Mouse (Mus musculus): ENCODE measurements at regions not wholly inside any gene's neighbourhood (a gene's known extent, or its start where the extent isn't known, plus 50 kb on each side); places are given as distances from the start of the nearest gene placed in this dataset.
A peak's percentile ranks its signal among the peaks of the same experiment; 100 is the strongest.

DNA sequence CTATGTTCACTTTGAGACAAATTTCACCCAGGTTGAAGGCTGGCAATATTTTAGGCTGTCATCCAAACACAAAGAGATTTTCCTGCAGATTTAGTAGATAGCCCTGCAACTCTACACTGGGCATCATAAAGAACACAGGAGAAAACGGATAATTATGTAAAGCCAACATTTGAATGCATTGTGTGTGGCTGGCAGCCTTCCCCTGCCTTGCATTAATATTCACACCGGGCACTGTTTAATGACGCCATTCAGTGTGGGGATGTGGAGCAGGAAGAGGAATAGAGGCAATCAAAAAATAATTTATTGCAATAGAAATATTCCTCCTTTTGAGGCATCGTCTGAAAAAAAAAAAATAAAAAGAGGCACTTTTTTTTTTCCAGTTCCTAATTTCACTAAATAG, 105.7 kb downstream of the Samd5 start:
- Histone ChIP-seq H3K4me2 (no peak overlapping the region), H3K27ac (ENCODE audit: low read depth, low read length) (no peak overlapping the region), H3K27me3 (replicated peaks; ENCODE audit: control insufficient read depth, insufficient read depth, low read length) (no peaks in the 10 kb centered on the region), H3K4me1 (replicated peaks; ENCODE audit: control insufficient read depth, insufficient read depth, low read length) (no peaks in the 10 kb centered on the region), H3K9ac (ENCODE audit: low read depth, low read length) (no peak overlapping the region), H3K36me3 (ENCODE audit: control insufficient read depth, insufficient read depth, low read length) (no peaks in the 10 kb centered on the region), H3K4me3 (ENCODE audit: low read depth, low read length) (no peak overlapping the region), H3K9me3 (ENCODE audit: control insufficient read depth, low read length) (no peaks in the 10 kb centered on the region)
- WGBS, result 81% methylated on average over 4 of the region's 4 CpGs
- no peak for ATAC-seq (replicated peaks; ENCODE audit: low FRiP score)
- DNase-seq (ENCODE audit: low spot score), result no peak

DNA sequence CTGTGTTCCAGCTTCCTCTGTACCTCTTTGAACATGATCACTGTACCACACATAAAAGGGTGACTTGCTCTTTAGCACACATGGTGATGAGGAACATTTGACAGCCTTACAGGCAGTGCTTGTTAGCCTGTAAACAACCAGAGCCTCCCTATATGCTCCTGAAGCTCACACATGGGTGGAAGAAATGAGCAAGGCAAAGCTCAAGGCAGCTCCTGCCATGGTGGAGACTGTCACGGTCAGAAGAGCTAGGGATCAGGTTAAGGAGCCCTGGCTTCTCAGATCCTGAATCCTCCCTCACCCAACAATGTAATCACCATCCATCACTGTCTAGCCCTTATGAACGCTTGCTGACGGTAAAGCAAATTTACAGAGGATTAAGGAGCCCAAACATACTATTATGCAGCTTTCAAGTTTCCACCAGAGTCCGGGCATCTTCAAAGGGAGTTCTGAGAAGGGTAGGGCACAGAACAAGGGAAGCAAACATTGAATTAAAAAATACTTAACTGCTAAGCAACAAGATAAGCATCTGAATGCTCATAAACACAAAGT, 117.4 kb downstream of the Samd5 start:
- DNase-seq (ENCODE audit: low spot score) (no peak), ATAC-seq (replicated peaks; ENCODE audit: low FRiP score) (no peak)
- no peak overlapping the region for H3K9ac ChIP-seq (ENCODE audit: low read depth, low read length)
- H3K4me3 ChIP-seq (ENCODE audit: low read depth, low read length), result no peak overlapping the region
- no peaks in the 10 kb centered on the region for H3K9me3 ChIP-seq (ENCODE audit: control insufficient read depth, low read length)
- 41% methylated on average over 4 of the region's 4 CpGs for WGBS
- H3K4me2 ChIP-seq, result no peak overlapping the region
- H3K36me3 ChIP-seq (ENCODE audit: control insufficient read depth, insufficient read depth, low read length), result no peaks in the 10 kb centered on the region
- no peak overlapping the region for H3K27ac ChIP-seq (ENCODE audit: low read depth, low read length)
- no peaks in the 10 kb centered on the region; the same call in 1 of the 2 replicates for H3K4me1 ChIP-seq (replicated peaks; ENCODE audit: control insufficient read depth, insufficient read depth, low read length)
- H3K27me3 ChIP-seq (replicated peaks; ENCODE audit: control insufficient read depth, insufficient read depth, low read length), result no peaks in the 10 kb centered on the region

DNA sequence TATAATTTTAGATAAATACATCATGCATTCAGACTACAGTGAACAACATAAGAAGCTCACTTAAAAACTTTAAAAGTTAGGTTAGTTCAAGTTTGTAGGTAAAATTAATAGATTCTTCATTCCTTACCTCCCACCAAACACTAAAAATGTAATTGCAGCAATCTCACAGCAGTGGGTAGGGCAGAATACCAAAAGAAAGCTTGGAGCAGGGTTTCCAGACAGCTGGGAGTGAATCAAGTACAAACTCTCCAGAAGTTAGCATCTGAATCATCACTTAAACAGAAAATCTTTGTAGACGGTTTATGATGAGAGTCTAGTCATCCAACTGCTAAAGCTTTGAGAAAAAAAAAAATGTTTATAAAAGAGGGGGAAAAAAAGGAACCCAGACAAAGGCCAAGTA, 117.9 kb downstream of the Samd5 start:
- Histone ChIP-seq H3K9me3 (ENCODE audit: control insufficient read depth, low read length) (no peaks in the 10 kb centered on the region), H3K27me3 (replicated peaks; ENCODE audit: control insufficient read depth, insufficient read depth, low read length) (no peaks in the 10 kb centered on the region), H3K27ac (ENCODE audit: low read depth, low read length) (no peak overlapping the region), H3K4me2 (no peak overlapping the region), H3K4me3 (ENCODE audit: low read depth, low read length) (no peak overlapping the region), H3K36me3 (ENCODE audit: control insufficient read depth, insufficient read depth, low read length) (no peaks in the 10 kb centered on the region), H3K9ac (ENCODE audit: low read depth, low read length) (no peak overlapping the region), H3K4me1 (replicated peaks; ENCODE audit: control insufficient read depth, insufficient read depth, low read length) (no peaks in the 10 kb centered on the region; the same call in 1 of the 2 replicates)
- ATAC-seq (replicated peaks; ENCODE audit: low FRiP score), result no peak
- 52% methylated on average over 1 of the region's 1 CpGs for WGBS
- DNase-seq (ENCODE audit: low spot score), result no peak

DNA sequence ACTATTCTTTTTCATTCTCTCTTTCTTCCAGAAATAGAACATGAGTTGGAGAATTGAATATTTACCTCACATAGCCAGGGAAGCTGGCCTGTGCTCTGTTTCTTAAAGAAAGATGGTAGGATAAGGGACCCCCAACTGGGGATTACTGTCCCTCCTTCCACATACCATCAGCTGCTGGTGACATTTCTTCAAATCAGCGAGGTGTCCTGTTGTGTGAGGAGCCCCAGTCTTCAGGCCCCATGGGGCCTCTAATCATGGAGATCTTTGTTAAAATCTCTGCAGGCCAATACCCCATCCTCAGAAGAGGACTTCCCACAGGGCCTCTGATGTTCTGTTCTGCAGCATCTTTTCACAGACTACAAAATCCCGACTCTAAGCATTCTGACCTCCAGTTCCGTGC, 121.1 kb downstream of the Samd5 start:
- no peak for DNase-seq (ENCODE audit: low spot score)
- Histone ChIP-seq H3K9me3 (ENCODE audit: control insufficient read depth, low read length) (no peaks in the 10 kb centered on the region), H3K4me1 (replicated peaks; ENCODE audit: control insufficient read depth, insufficient read depth, low read length) (no peaks in the 10 kb centered on the region), H3K4me2 (no peak overlapping the region), H3K4me3 (ENCODE audit: low read depth, low read length) (no peak overlapping the region), H3K36me3 (ENCODE audit: control insufficient read depth, insufficient read depth, low read length) (no peaks in the 10 kb centered on the region), H3K27me3 (replicated peaks; ENCODE audit: control insufficient read depth, insufficient read depth, low read length) (no peaks in the 10 kb centered on the region), H3K9ac (ENCODE audit: low read depth, low read length) (no peak overlapping the region), H3K27ac (ENCODE audit: low read depth, low read length) (no peak overlapping the region)
- ATAC-seq (replicated peaks; ENCODE audit: low FRiP score), result no peak
- 37% methylated on average over 3 of the region's 3 CpGs for WGBS

DNA sequence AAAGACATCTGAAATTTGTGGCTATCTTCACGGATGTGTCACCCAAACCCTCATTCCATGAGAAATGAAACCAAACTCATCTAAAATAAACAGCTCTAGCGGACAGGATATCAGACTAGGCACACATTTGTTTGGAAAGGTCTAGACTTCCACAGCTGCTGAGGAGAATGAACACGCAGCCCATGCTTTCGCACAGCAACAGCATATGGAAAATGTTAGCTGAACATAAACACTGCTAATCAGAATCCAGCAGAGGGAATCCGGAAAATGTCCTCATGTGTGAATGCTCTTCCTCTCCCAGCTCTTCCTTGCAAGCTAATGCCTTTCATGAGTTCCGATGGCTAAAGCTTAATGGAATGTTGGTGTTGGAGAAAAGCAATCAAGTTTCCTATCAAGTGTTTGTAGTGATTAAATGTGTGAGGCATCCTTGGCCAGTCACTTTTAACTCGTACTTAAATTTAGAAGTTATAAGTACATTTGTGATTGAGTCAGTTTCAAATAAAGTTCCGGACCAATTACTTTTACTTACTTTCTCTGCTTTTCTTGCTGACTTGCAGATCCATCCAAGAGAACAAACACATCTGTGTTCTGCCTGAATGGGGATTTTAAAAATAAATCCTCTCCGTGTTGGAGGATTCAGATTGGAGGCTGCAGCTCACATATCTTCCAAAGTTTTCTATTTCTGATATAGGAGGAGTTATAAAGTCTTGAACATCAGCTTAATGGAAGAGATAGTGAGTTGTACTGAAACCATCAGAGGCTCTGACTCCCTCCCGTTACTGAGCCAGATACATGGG, 124.9 kb downstream of the Samd5 start:
- DNase-seq (ENCODE audit: low spot score) (no peak), ATAC-seq (replicated peaks; ENCODE audit: low FRiP score) (no peak; the same call in 1 of the 2 replicates)
- Histone ChIP-seq H3K4me1 (replicated peaks; ENCODE audit: control insufficient read depth, insufficient read depth, low read length) (no peaks in the 10 kb centered on the region), H3K4me2 (no peak overlapping the region), H3K27me3 (replicated peaks; ENCODE audit: control insufficient read depth, insufficient read depth, low read length) (no peaks in the 10 kb centered on the region), H3K9ac (ENCODE audit: low read depth, low read length) (no peak overlapping the region), H3K36me3 (ENCODE audit: control insufficient read depth, insufficient read depth, low read length) (no peaks in the 10 kb centered on the region), H3K9me3 (ENCODE audit: control insufficient read depth, low read length) (no peaks in the 10 kb centered on the region), H3K27ac (ENCODE audit: low read depth, low read length) (peak overlapping the region; percentile 8; the same call in 1 of the 2 replicates), H3K4me3 (ENCODE audit: low read depth, low read length) (no peak overlapping the region)
- WGBS, result 53% methylated on average over 10 of the region's 10 CpGs

DNA sequence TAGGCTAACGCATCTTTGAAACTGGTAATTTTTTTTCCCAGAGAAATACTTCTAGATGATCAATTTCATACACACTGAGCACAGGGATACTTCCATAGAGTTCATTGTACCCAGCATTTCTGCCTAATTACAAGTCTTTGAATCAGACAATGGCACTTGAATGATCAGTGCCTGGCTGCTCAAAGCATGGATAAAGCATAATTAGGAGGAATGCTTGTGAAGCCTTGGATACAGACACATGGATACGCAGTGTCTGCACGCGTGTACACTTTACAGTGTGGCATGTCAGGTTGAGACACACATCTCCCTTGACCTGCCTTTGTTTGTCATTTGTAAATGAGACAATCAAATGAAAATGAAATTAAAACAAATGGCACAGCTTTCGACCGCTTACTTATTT, 129.2 kb downstream of the Samd5 start:
- WGBS, result 87% methylated on average over 6 of the region's 6 CpGs
- Histone ChIP-seq H3K27me3 (replicated peaks; ENCODE audit: control insufficient read depth, insufficient read depth, low read length) (no peaks in the 10 kb centered on the region), H3K4me2 (no peak overlapping the region), H3K36me3 (ENCODE audit: control insufficient read depth, insufficient read depth, low read length) (no peaks in the 10 kb centered on the region), H3K4me1 (replicated peaks; ENCODE audit: control insufficient read depth, insufficient read depth, low read length) (no peaks in the 10 kb centered on the region), H3K27ac (ENCODE audit: low read depth, low read length) (no peak overlapping the region), H3K9ac (ENCODE audit: low read depth, low read length) (no peak overlapping the region), H3K4me3 (ENCODE audit: low read depth, low read length) (no peak overlapping the region), H3K9me3 (ENCODE audit: control insufficient read depth, low read length) (no peaks in the 10 kb centered on the region)
- DNase-seq (ENCODE audit: low spot score), result no peak
- no peak for ATAC-seq (replicated peaks; ENCODE audit: low FRiP score)

DNA sequence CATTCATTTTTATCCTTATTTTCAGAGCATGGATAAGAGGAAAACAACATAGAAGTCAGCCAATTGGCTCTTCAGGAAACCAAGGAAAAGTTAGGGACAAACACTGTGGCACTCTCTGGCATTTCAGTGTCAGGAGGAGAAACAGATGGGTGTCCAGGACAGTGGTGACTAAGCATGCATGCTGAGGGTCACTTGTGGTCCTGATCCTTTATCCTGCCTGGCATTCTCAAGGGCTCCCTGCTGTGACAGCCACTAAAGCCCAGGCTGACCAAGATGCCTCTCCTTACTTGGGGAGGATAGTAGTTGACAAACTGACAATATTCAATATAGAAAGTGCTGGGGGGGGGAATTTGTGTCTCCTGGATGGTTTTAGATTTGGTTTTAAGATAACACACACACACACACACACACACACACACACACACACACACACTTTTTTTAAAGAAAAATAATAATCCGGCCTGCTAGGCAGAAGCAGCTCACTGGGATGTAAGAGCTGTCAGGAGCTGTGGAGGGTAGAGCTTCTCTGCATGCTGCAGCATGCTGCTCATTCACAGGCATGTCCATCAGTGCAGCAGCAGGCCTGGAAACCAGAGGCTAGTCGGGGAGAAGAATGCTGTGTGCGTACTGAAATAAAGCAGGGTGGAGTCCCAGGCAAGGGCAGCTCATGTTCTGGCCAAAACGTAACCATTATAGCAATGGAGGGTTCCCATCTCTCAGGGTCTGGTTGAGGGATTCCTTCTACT, 130.8 kb downstream of the Samd5 start:
- 60% methylated on average over 4 of the region's 4 CpGs for WGBS
- Histone ChIP-seq H3K36me3 (ENCODE audit: control insufficient read depth, insufficient read depth, low read length) (no peaks in the 10 kb centered on the region), H3K4me1 (replicated peaks; ENCODE audit: control insufficient read depth, insufficient read depth, low read length) (no peaks in the 10 kb centered on the region), H3K27ac (ENCODE audit: low read depth, low read length) (no peak overlapping the region), H3K9me3 (ENCODE audit: control insufficient read depth, low read length) (no peaks in the 10 kb centered on the region), H3K9ac (ENCODE audit: low read depth, low read length) (no peak overlapping the region), H3K4me2 (no peak overlapping the region), H3K4me3 (ENCODE audit: low read depth, low read length) (no peak overlapping the region), H3K27me3 (replicated peaks; ENCODE audit: control insufficient read depth, insufficient read depth, low read length) (no peaks in the 10 kb centered on the region)
- no peak for DNase-seq (ENCODE audit: low spot score)
- no peak for ATAC-seq (replicated peaks; ENCODE audit: low FRiP score)

DNA sequence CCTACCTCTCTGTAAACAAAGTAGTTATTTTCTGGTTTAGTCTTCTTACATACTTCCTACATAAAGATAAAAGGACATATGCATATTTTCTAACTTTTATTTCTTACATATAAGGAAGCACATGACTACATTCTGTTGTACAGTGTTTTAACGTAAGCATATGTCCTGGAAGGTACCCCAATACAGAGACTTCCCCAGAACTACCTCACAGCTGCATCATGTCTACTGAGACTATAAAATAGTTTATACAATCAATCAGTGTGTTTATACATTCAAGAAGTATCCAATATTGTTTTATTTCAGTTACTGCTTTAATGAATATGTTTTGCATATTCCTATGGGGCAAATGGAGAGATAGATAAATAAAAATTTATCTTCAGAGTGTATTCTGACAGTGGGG, 133.4 kb downstream of the Samd5 start:
- ATAC-seq (replicated peaks; ENCODE audit: low FRiP score) (no peak), DNase-seq (ENCODE audit: low spot score) (no peak)
- H3K27ac ChIP-seq (ENCODE audit: low read depth, low read length), result no peak overlapping the region
- H3K27me3 ChIP-seq (replicated peaks; ENCODE audit: control insufficient read depth, insufficient read depth, low read length), result no peaks in the 10 kb centered on the region
- 67% methylated on average over 1 of the region's 1 CpGs for WGBS
- H3K9ac ChIP-seq (ENCODE audit: low read depth, low read length), result no peak overlapping the region
- no peak overlapping the region for H3K4me2 ChIP-seq
- no peaks in the 10 kb centered on the region for H3K36me3 ChIP-seq (ENCODE audit: control insufficient read depth, insufficient read depth, low read length)
- H3K9me3 ChIP-seq (ENCODE audit: control insufficient read depth, low read length), result no peaks in the 10 kb centered on the region
- no peak overlapping the region for H3K4me3 ChIP-seq (ENCODE audit: low read depth, low read length)
- no peaks in the 10 kb centered on the region for H3K4me1 ChIP-seq (replicated peaks; ENCODE audit: control insufficient read depth, insufficient read depth, low read length)
